Mouse (Mus musculus): ENCODE results near the gene Gm11554. TPM values are rescaled to one million over a fixed set of nuclear protein-coding genes. Genes with fewer than 3 reads are reported as not detected.
"Not testable (repeated sequence)": the region's sequence is repeated elsewhere in the genome, so short reads cannot be mapped to it uniquely, and the experiment has no call there.

Gm11554 gene
- polyA plus RNA-seq (2011; ENCODE audit: insufficient read depth, insufficient read length, low read depth, missing spikeins): not detected in 2 replicates

- H3K27ac ChIP-seq (ENCODE audit: insufficient read depth, low read length): not testable (repeated sequence)
These were observed at the start of gene Gm11554 for GRCm38 (mm10) chr11:99804346-99804745. Gm11554 (minus strand) TSS chr11:99804446.

DNA sequence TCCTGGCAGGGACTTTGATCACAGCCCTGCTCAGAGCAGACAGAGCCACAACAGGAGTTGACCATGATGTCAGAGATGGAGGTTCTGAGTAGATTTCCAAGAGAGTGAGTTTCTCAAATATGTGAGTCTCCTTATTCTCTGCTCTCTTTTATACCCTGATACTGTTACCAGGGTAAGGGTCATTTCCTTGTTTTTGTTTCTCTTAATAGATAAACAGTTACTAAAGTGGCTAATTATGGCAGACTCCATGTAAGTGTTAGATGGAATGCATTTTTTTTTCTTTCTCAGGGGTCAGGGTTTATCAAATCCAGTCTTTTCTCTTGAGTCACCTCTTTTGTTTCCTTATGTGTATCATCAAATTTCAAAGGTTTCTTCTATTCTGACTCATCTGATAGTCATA is 47.3 kb upstream of the Gm11554 start, which contains the start of gene Krtap4-16:
Krtap4-16 (minus strand) TSS at position 101 of the 400 bp plus-strand sequence.
- Histone ChIP-seq H3K4me1 (ENCODE audit: control insufficient read depth, insufficient read depth, low read length) (no peaks in the 10 kb centered on the region), H3K9me3 (replicated peaks; ENCODE audit: control insufficient read depth, insufficient read depth, low read length, poor library complexity, severe bottlenecking) (no peaks in the 10 kb centered on the region), H3K9ac (ENCODE audit: low read depth, poor library complexity, severe bottlenecking) (no peak within 1 kb of the TSS), H3K27ac (ENCODE audit: insufficient read depth, low read length) (no peak within 1 kb of the TSS), H3K4me3 (ENCODE audit: low read depth, low read length) (no peak within 1 kb of the TSS), H3K36me3 (ENCODE audit: control insufficient read depth, insufficient read depth, low read length, poor library complexity, severe bottlenecking) (no peaks in the 10 kb centered on the region), H3K27me3 (ENCODE audit: control insufficient read depth, insufficient read depth, low read length, poor library complexity, severe bottlenecking) (no peaks in the 10 kb centered on the region)
- TF ChIP-seq POLR2A (IDR thresholded peaks at IDR 0.05; ENCODE audit: insufficient read depth, low read length) (no peak), CTCF (IDR thresholded peaks at IDR 0.05; ENCODE audit: low read depth, low read length) (no peak), EP300 (IDR thresholded peaks at IDR 0.05; ENCODE audit: insufficient read depth, low read depth, low read length) (no peak)

More at GRCm38 (mm10) chr11:99804346-99804745, at the start of gene Gm11554:
- H3K4me1 ChIP-seq (ENCODE audit: control insufficient read depth, insufficient read depth, low read length); H3K4me3 ChIP-seq (ENCODE audit: low read depth, low read length); H3K27me3 ChIP-seq (ENCODE audit: control insufficient read depth, insufficient read depth, low read length, poor library complexity, severe bottlenecking); H3K36me3 ChIP-seq (ENCODE audit: control insufficient read depth, insufficient read depth, low read length, poor library complexity, severe bottlenecking); H3K9me3 ChIP-seq (replicated peaks; ENCODE audit: control insufficient read depth, insufficient read depth, low read length, poor library complexity, severe bottlenecking); H3K9ac ChIP-seq (ENCODE audit: low read depth, poor library complexity, severe bottlenecking): not testable (repeated sequence)

DNA sequence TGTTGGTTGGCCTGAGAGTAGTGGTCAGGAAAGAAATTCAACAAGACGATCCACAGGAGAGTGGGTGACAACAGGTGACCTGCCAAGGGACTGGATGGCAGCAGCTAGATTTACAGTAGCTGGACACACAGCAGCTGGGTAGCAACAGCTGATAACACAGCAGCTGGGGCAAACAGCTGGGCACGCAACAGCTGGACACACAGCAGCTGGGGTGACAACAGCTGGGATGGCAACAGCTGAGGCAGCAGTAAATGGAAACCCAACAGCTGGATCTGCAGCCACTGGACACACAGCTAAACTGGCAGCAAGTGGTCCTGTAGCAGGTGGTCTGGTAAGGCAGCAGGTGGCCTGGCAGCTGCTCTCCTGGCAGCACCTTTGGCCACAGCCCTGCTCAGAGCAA is 42.5 kb upstream of the Gm11554 start:
- H3K27ac ChIP-seq (ENCODE audit: insufficient read depth, low read length): no peak overlapping the region
- H3K4me3 ChIP-seq (ENCODE audit: low read depth, low read length): no peak overlapping the region
- H3K27me3 ChIP-seq (ENCODE audit: control insufficient read depth, insufficient read depth, low read length, poor library complexity, severe bottlenecking): no peaks in the 10 kb centered on the region
- no peaks in the 10 kb centered on the region for H3K36me3 ChIP-seq (ENCODE audit: control insufficient read depth, insufficient read depth, low read length, poor library complexity, severe bottlenecking)
- H3K4me1 ChIP-seq (ENCODE audit: control insufficient read depth, insufficient read depth, low read length): no peaks in the 10 kb centered on the region
- TF ChIP-seq POLR2A (IDR thresholded peaks at IDR 0.05; ENCODE audit: insufficient read depth, low read length) (no peak), EP300 (IDR thresholded peaks at IDR 0.05; ENCODE audit: insufficient read depth, low read depth, low read length) (no peak), CTCF (IDR thresholded peaks at IDR 0.05; ENCODE audit: low read depth, low read length) (no peak)
- no peak overlapping the region for H3K9ac ChIP-seq (ENCODE audit: low read depth, poor library complexity, severe bottlenecking)
- H3K9me3 ChIP-seq (replicated peaks; ENCODE audit: control insufficient read depth, insufficient read depth, low read length, poor library complexity, severe bottlenecking): no peaks in the 10 kb centered on the region

DNA sequence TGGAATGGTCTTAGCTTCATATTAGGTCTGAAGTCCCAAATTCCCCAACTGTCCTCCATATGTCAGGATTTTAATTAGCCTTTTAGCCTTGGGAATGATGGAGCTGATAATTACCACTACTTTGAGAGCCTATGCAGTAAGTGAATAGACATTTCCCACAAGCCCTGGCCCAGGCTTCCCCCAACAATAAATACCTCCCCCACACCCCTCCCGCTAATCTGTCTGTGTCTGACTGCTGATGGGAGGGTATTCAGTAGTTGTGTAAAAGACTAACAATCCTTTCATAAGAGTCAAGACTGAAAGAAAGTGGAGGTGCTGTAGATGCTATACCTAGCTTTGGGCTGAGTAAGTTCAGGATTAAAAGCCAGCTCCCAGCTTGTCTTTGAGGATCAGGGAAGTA is 37.9 kb upstream of the Gm11554 start:
- no peak for TF ChIP-seq EP300 (IDR thresholded peaks at IDR 0.05; ENCODE audit: insufficient read depth, low read depth, low read length)
- no peak for TF ChIP-seq POLR2A (IDR thresholded peaks at IDR 0.05; ENCODE audit: insufficient read depth, low read length)
- no peak for TF ChIP-seq CTCF (IDR thresholded peaks at IDR 0.05; ENCODE audit: low read depth, low read length)
- Histone ChIP-seq H3K27ac (ENCODE audit: insufficient read depth, low read length) (no peak overlapping the region), H3K27me3 (ENCODE audit: control insufficient read depth, insufficient read depth, low read length, poor library complexity, severe bottlenecking) (no peaks in the 10 kb centered on the region), H3K4me1 (ENCODE audit: control insufficient read depth, insufficient read depth, low read length) (no peaks in the 10 kb centered on the region), H3K9ac (ENCODE audit: low read depth, poor library complexity, severe bottlenecking) (no peak overlapping the region), H3K9me3 (replicated peaks; ENCODE audit: control insufficient read depth, insufficient read depth, low read length, poor library complexity, severe bottlenecking) (no peaks in the 10 kb centered on the region), H3K4me3 (ENCODE audit: low read depth, low read length) (no peak overlapping the region), H3K36me3 (ENCODE audit: control insufficient read depth, insufficient read depth, low read length, poor library complexity, severe bottlenecking) (no peaks in the 10 kb centered on the region)

- no peak for TF ChIP-seq EP300 (IDR thresholded peaks at IDR 0.05; ENCODE audit: insufficient read depth, low read depth, low read length)
- no peak for TF ChIP-seq POLR2A (IDR thresholded peaks at IDR 0.05; ENCODE audit: insufficient read depth, low read length)
- no peak for TF ChIP-seq CTCF (IDR thresholded peaks at IDR 0.05; ENCODE audit: low read depth, low read length)
- Histone ChIP-seq H3K27me3 (ENCODE audit: control insufficient read depth, insufficient read depth, low read length, poor library complexity, severe bottlenecking) (no peaks in the 10 kb centered on the region), H3K9me3 (replicated peaks; ENCODE audit: control insufficient read depth, insufficient read depth, low read length, poor library complexity, severe bottlenecking) (no peaks in the 10 kb centered on the region), H3K27ac (ENCODE audit: insufficient read depth, low read length) (no peak within 1 kb of the TSS), H3K9ac (ENCODE audit: low read depth, poor library complexity, severe bottlenecking) (no peak within 1 kb of the TSS), H3K4me3 (ENCODE audit: low read depth, low read length) (no peak within 1 kb of the TSS), H3K4me1 (ENCODE audit: control insufficient read depth, insufficient read depth, low read length) (no peaks in the 10 kb centered on the region), H3K36me3 (ENCODE audit: control insufficient read depth, insufficient read depth, low read length, poor library complexity, severe bottlenecking) (no peaks in the 10 kb centered on the region)
These were observed 33.7 kb upstream of the Gm11554 start, which contains the start of gene 2300003K06Rik for GRCm38 (mm10) chr11:99837966-99838365. 2300003K06Rik (minus strand) TSS chr11:99838066.

DNA sequence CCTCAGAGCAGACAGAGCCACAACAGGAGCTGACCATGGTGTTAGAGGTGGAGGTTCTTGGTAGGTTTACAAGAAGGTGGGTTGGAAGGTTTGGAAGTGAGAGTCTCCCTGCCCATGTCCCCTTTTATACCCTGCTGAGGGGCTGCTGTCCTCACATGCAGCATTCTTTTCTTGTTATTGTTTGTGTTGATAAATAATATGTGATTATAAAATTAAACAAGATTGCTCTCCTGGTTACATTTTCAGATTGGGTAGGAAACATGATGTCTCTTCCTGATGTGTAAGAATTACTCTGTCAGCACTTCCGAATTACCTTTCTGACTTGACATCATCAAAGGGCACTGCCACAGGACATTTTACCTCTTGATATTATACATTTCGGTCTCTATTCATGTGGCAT is 11.3 kb upstream of the Gm11554 start, which contains the start of gene Gm11564:
Gm11564 (minus strand) TSS at position 101 of the 400 bp plus-strand sequence.
- not testable (repeated sequence) for H3K27ac ChIP-seq (ENCODE audit: insufficient read depth, low read length); H3K4me3 ChIP-seq (ENCODE audit: low read depth, low read length); H3K9me3 ChIP-seq (replicated peaks; ENCODE audit: control insufficient read depth, insufficient read depth, low read length, poor library complexity, severe bottlenecking); H3K27me3 ChIP-seq (ENCODE audit: control insufficient read depth, insufficient read depth, low read length, poor library complexity, severe bottlenecking); H3K4me1 ChIP-seq (ENCODE audit: control insufficient read depth, insufficient read depth, low read length); H3K36me3 ChIP-seq (ENCODE audit: control insufficient read depth, insufficient read depth, low read length, poor library complexity, severe bottlenecking); H3K9ac ChIP-seq (ENCODE audit: low read depth, poor library complexity, severe bottlenecking)

DNA sequence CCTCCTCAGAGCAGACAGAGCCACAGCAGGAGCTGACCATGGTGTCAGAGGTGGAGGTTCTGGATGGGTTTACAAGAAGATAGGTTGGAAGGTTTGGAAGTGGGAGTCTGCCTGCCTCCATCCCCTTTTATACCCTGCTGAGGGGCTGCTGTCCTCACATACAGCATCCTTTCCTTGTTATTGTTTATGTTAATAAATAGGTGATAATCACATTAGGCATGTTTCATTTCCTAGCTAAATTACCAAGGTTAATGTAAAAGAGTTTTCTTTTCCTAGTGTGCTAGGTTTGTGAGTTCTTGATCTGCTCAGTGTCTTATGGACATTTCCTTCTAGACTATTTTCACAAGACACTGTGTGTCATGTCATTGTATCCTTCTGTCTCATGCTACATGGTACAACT is 5.5 kb upstream of the Gm11554 start, which contains the start of gene Krtap4-13:
Krtap4-13 (minus strand) TSS at position 101 of the 400 bp plus-strand sequence.
- H3K9ac ChIP-seq (ENCODE audit: low read depth, poor library complexity, severe bottlenecking); H3K4me1 ChIP-seq (ENCODE audit: control insufficient read depth, insufficient read depth, low read length); H3K9me3 ChIP-seq (replicated peaks; ENCODE audit: control insufficient read depth, insufficient read depth, low read length, poor library complexity, severe bottlenecking); H3K27ac ChIP-seq (ENCODE audit: insufficient read depth, low read length); H3K36me3 ChIP-seq (ENCODE audit: control insufficient read depth, insufficient read depth, low read length, poor library complexity, severe bottlenecking); H3K27me3 ChIP-seq (ENCODE audit: control insufficient read depth, insufficient read depth, low read length, poor library complexity, severe bottlenecking); H3K4me3 ChIP-seq (ENCODE audit: low read depth, low read length): not testable (repeated sequence)

DNA sequence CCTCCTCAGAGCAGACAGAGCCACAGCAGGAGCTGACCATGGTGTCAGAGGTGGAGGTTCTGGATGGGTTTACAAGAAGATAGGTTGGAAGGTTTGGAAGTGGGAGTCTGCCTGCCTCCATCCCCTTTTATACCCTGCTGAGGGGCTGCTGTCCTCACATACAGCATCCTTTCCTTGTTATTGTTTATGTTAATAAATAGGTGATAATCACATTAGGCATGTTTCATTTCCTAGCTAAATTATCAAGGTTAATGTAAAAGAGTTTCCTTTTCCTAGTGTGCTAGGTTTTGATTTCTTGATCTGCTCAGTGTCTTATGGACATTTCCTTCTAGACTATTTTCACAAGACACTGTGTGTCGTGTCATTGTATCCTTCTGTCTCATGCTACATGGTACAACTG is 5.4 kb downstream of the Gm11554 start, which contains the start of gene Gm11569:
Gm11569 (minus strand) TSS at position 101 of the 400 bp plus-strand sequence.
- not testable (repeated sequence) for H3K4me3 ChIP-seq (ENCODE audit: low read depth, low read length); H3K36me3 ChIP-seq (ENCODE audit: control insufficient read depth, insufficient read depth, low read length, poor library complexity, severe bottlenecking); H3K4me1 ChIP-seq (ENCODE audit: control insufficient read depth, insufficient read depth, low read length); H3K9ac ChIP-seq (ENCODE audit: low read depth, poor library complexity, severe bottlenecking); H3K9me3 ChIP-seq (replicated peaks; ENCODE audit: control insufficient read depth, insufficient read depth, low read length, poor library complexity, severe bottlenecking); H3K27me3 ChIP-seq (ENCODE audit: control insufficient read depth, insufficient read depth, low read length, poor library complexity, severe bottlenecking); H3K27ac ChIP-seq (ENCODE audit: insufficient read depth, low read length)

Data from ES-Bruce4 (cell line).